Mouse (Mus musculus) embryonic facial prominence, embryonic 15.5 days (tissue): Measurements from ENCODE around the gene Ppp1r36. TPM values are rescaled to one million over a fixed set of nuclear protein-coding genes. Genes with fewer than 3 reads are reported as not detected.

Source experiments
- ATAC-seq: fragments of 200-750 bp; cut with Nextera tagmentation; 2 replicates; pipeline ENCODE4 v1.8.0; 2017; ENCODE audit warnings: low read depth, moderate TSS enrichment; ENCODE audit not compliant: insufficient number of reproducible peaks, low FRiP score, low TSS enrichment
- H3K27ac ChIP-seq: fragments of 300-500 bp; sonication (generic); replicated peaks from 2 replicates; pipeline ENCODE4 v1.5.1; 2015; ENCODE audit warnings: mild to moderate bottlenecking, inconsistent platforms
- H3K27me3 ChIP-seq: fragments of 300-500 bp; sonication (generic); 2 replicates; pipeline ENCODE4 v1.6.1; 2015; ENCODE audit warnings: inconsistent platforms
- H3K36me3 ChIP-seq: fragments of 300-500 bp; sonication (generic); 2 replicates; pipeline ENCODE4 v1.6.1; 2015; ENCODE audit warnings: mild to moderate bottlenecking, inconsistent platforms
- H3K4me1 ChIP-seq: fragments of 300-500 bp; sonication (generic); 2 replicates; pipeline ENCODE4 v1.6.1; 2015; ENCODE audit warnings: inconsistent platforms
- H3K4me2 ChIP-seq: fragments of 300-500 bp; sonication (generic); replicated peaks from 2 replicates; pipeline ENCODE4 v1.6.1; 2015; ENCODE audit warnings: mild to moderate bottlenecking, inconsistent platforms
- H3K4me3 ChIP-seq: fragments of 300-500 bp; sonication (generic); replicated peaks from 2 replicates; pipeline ENCODE4 v1.5.1; 2015; ENCODE audit warnings: mild to moderate bottlenecking, inconsistent platforms
- H3K9ac ChIP-seq: fragments of 300-500 bp; sonication (generic); 2 replicates; pipeline ENCODE4 v1.6.1; 2015; ENCODE audit warnings: inconsistent platforms
- H3K9me3 ChIP-seq: fragments of 300-500 bp; sonication (generic); replicated peaks from 2 replicates; pipeline ENCODE4 v1.6.1; 2016; ENCODE audit warnings: inconsistent platforms
- WGBS: fragments of 180-500 bp; shearing (Covaris S2); methylation state at CpG from one replicate; pipeline ENCODE4 v1.1.7; 2015; 5-methylcytosine and 5-hydroxymethylcytosine counted together
- polyA plus RNA-seq: library from polyadenylated mRNA; unstranded; fragments of >200 nt; fragmentation: Nextera tagmentation; extraction: Ambion mirVana; gene quantifications from 2 replicates; pipeline ENCODE4 v1.2.1, GENCODE M21; 2015

The Ppp1r36 gene
- polyA plus RNA-seq, 1 experiment from 2014 or later, result 15.0 TPM

DNA sequence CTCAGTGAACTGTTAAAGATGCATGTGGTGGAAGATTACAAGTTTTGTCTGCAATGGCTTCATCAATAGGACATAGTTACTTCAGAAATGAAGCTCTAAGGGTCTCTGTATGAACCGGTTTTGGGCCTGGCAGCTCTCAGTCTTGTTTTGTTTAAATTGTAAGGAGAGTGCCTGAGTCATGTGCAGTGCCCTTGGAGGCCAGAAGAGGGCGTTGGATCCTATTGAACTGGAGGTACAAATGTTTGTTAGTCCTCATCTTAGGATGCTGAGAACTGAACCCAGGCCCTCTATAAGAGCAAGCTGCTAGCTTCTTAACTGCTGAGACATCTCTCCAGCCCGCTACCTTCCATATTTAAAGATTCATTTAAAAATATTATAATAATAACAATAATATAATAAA, 15.7 kb upstream of the Ppp1r36 start:
- Histone ChIP-seq H3K4me1 (peaks cover 26% of the 10 kb centered on the region), H3K9ac (no peak overlapping the region), H3K9me3 (no peaks in the 10 kb centered on the region), H3K36me3 (no peaks in the 10 kb centered on the region), H3K4me3 (no peak overlapping the region), H3K4me2 (no peak overlapping the region), H3K27me3 (peaks cover 22% of the 10 kb centered on the region), H3K27ac (no peak overlapping the region)
- ATAC-seq, result no peak
- WGBS, result 61% methylated on average over 3 of the region's 3 CpGs

DNA sequence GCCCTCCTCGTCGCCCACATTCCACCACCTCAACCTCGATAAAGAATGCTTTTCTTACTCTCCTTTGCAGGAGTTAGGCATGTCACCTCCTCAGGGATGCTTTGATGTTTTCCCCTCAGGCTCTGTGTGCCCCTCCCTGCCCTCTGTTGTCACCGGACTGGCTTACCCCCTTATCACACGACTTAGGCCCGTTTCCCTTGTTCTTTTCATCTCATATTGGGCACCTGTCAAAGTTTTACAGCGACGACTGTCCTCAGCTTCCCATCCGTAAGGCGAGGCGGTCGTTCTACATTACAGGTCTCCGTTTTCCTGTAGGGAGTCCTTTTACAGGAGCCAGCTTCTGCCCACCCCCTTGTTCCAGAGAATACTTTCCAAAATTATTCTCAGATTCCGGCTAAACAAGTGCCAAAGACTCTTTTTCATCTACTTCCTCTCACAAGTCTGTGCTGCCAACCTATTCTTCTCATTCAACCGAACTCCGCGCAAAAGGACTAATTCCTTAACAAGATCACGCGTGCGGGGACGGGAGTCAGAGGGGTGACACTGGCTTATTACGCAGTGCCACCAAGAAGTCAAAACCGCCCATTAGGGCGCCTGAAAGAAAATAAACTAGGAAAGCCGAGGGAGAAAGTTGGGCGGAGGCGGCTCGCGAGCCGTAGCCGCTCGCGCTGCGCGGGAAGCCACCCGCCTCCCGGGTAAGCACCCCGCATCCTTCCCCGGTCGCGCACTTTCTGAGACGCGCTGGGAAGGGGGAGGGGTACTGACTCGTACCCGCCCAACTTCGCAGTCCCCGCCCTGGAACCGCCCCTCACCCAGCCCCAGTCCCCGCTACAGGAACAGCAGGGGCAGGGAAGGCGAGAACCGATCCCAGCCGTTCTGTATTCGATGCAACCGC, 14.1 kb upstream of the Ppp1r36 start:
- Histone ChIP-seq H3K4me3 (peak overlapping the region; percentile 77), H3K36me3 (no peaks in the 10 kb centered on the region), H3K27me3 (peaks cover 31% of the 10 kb centered on the region), H3K9me3 (no peaks in the 10 kb centered on the region), H3K27ac (peak overlapping the region; percentile 97), H3K9ac (peak overlapping the region; percentile 63), H3K4me2 (peak overlapping the region; percentile 91), H3K4me1 (peaks cover 26% of the 10 kb centered on the region)
- ATAC-seq, result peak; percentile 90
- WGBS, result 2% methylated on average over 54 of the region's 54 CpGs

DNA sequence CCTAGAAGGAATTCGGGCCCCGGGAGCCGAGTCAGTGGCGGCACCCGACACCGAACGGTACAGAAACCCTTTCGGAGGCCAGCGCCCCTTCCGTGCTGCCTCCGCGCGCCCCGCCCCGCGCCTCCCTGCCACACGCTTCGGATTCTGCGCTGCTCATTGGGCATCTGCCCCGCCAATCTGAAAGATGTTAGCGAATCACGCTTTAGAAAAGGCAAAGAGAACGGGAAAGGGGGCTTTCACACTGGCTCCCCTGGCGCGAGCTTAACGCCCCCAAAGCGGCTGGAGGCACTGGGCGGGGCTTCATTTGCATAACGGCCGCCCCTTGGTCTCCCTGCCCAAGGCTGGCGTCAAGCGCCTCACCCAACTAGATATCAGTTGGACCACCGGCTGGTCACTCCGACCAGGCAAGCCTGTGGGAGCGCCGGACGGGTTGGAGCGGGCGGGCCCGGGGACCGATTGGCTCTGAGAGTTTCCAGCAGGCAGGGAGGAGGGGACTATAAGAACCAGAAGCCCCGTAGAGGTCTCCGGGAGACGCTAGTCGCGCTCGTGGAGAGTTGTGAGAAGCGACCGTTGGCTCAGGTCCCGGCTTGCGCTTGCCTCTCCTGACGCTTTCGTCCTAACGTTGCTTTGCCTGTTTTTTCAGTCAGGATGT, 13.3 kb upstream of the Ppp1r36 start, which contains the start of gene Hspa2:
Gene Hspa2 (plus strand): TSS at position 291 of the 652 bp plus-strand sequence.
- H3K27ac ChIP-seq, result peak within 1 kb of the TSS; percentile 97
- H3K9me3 ChIP-seq, result no peaks in the 10 kb centered on the region
- H3K4me2 ChIP-seq, result peak within 1 kb of the TSS; percentile 91
- H3K27me3 ChIP-seq, result peaks cover 31% of the 10 kb centered on the region
- peak; percentile 96 for ATAC-seq
- H3K9ac ChIP-seq, result peak within 1 kb of the TSS; percentile 63
- under 1% methylated on average over 54 of the region's 54 CpGs for WGBS
- H3K4me3 ChIP-seq, result peak within 1 kb of the TSS; percentile 77
- peaks cover 26% of the 10 kb centered on the region for H3K4me1 ChIP-seq
- H3K36me3 ChIP-seq, result no peaks in the 10 kb centered on the region

DNA sequence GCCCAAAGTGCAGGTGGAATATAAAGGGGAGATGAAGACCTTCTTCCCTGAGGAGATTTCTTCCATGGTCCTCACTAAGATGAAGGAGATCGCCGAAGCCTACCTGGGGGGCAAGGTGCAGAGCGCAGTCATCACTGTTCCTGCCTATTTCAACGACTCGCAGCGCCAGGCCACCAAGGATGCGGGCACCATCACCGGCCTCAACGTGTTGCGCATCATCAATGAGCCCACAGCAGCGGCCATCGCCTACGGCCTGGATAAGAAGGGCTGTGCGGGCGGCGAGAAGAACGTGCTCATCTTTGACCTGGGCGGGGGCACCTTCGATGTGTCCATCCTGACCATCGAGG, 12.5 kb upstream of the Ppp1r36 start:
- no peak overlapping the region for H3K27ac ChIP-seq
- H3K4me3 ChIP-seq, result peak overlapping the region; percentile 77
- H3K4me2 ChIP-seq, result peak overlapping the region; percentile 91
- peaks cover 26% of the 10 kb centered on the region for H3K4me1 ChIP-seq
- no peak overlapping the region for H3K9ac ChIP-seq
- H3K9me3 ChIP-seq, result no peaks in the 10 kb centered on the region
- no peaks in the 10 kb centered on the region for H3K36me3 ChIP-seq
- no peak for ATAC-seq
- 12% methylated on average over 20 of the region's 20 CpGs for WGBS
- H3K27me3 ChIP-seq, result peaks cover 31% of the 10 kb centered on the region

DNA sequence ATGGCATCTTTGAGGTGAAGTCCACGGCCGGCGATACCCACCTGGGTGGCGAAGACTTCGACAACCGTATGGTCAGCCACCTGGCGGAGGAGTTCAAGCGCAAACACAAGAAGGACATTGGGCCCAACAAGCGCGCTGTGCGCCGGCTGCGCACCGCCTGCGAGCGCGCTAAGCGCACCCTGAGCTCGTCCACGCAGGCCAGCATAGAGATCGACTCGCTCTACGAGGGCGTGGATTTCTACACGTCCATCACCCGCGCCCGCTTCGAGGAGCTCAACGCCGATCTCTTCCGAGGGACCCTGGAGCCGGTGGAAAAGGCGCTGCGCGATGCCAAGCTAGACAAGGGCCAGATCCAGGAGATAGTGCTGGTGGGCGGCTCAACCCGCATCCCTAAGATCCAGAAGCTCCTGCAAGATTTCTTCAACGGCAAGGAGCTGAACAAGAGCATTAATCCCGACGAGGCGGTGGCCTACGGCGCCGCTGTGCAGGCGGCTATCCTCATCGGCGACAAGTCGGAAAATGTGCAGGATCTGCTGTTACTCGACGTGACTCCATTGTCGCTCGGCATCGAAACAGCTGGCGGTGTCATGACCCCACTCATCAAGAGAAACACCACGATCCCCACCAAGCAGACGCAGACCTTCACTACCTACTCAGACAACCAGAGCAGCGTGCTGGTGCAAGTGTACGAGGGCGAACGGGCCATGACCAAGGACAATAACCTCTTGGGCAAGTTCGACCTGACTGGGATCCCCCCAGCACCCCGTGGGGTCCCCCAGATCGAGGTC, 12.0 kb upstream of the Ppp1r36 start:
- peaks cover 26% of the 10 kb centered on the region for H3K4me1 ChIP-seq
- no peak for ATAC-seq
- no peak overlapping the region for H3K27ac ChIP-seq
- whole genome bisulfite sequencing, result 3% methylated on average over 64 of the region's 64 CpGs
- H3K36me3 ChIP-seq, result no peaks in the 10 kb centered on the region
- no peaks in the 10 kb centered on the region for H3K9me3 ChIP-seq
- H3K4me2 ChIP-seq, result peak overlapping the region; percentile 91
- no peak overlapping the region for H3K9ac ChIP-seq
- H3K27me3 ChIP-seq, result peaks cover 31% of the 10 kb centered on the region
- H3K4me3 ChIP-seq, result peak overlapping the region; percentile 77

DNA sequence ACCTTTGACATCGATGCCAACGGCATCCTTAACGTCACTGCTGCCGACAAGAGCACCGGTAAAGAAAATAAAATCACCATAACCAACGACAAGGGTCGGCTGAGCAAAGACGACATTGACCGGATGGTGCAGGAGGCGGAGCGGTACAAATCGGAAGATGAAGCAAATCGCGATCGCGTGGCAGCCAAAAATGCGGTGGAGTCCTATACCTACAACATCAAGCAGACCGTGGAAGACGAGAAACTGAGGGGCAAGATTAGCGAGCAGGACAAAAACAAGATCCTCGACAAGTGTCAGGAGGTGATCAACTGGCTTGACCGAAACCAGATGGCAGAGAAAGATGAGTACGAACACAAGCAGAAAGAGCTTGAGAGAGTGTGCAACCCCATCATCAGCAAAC, 11.4 kb upstream of the Ppp1r36 start:
- no peaks in the 10 kb centered on the region for H3K36me3 ChIP-seq
- ATAC-seq, result no peak
- H3K4me1 ChIP-seq, result peaks cover 26% of the 10 kb centered on the region

DNA sequence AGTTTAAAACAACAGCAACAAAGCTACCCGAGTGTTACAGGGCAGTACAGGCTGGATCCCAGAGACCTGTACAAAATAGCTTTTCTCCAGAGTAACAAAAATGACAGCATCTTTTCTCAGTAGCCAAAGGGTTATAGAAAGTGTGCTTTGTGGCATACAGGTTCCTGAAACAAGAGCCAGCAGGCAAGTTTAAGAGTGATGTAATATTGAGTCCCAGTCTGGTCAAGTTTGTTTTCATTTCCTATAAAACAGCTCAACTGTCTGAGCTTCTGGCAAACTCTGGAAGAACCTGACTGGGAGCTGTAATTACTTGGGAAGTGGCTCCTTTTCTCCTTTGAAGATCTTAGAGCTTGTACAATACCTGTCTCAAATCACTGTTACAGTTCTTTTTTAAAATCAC, 10.2 kb upstream of the Ppp1r36 start:
- Histone ChIP-seq H3K27ac (no peak overlapping the region), H3K9ac (no peak overlapping the region), H3K4me1 (peaks cover 26% of the 10 kb centered on the region), H3K4me2 (no peak overlapping the region), H3K27me3 (peaks cover 31% of the 10 kb centered on the region), H3K9me3 (no peaks in the 10 kb centered on the region), H3K4me3 (no peak overlapping the region), H3K36me3 (no peaks in the 10 kb centered on the region)
- 46% methylated on average over 1 of the region's 1 CpGs for WGBS
- no peak for ATAC-seq

More for the DNA sequence above, 11.4 kb upstream of the Ppp1r36 start:
- Histone ChIP-seq H3K9me3 (no peaks in the 10 kb centered on the region), H3K4me3 (peak overlapping the region; percentile 77), H3K9ac (no peak overlapping the region), H3K27me3 (peaks cover 31% of the 10 kb centered on the region), H3K27ac (no peak overlapping the region), H3K4me2 (peak overlapping the region; percentile 91)
- 2% methylated on average over 23 of the region's 23 CpGs for WGBS

DNA sequence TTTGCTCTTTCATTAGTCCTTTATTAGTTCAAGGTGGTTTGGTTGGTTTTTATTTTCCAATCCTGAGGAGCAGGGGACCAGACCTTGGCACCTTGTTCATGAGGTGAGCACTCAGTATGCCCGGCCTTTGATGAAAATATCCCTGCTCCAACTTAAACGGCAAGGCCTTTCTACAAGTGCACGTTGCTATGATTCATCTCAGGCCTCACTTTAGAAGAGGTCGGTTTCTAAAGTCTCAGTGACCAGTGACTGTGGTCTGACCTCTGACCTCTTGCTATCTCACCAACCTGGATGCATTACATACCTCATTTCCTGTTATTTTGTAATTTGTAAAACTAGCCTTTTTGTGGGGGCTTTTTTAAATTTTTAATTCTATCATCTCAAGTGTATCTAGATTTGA, 8.2 kb upstream of the Ppp1r36 start:
- Histone ChIP-seq H3K9me3 (no peaks in the 10 kb centered on the region), H3K27me3 (peaks cover 31% of the 10 kb centered on the region), H3K4me3 (no peak overlapping the region), H3K4me1 (peaks cover 19% of the 10 kb centered on the region), H3K4me2 (no peak overlapping the region), H3K27ac (no peak overlapping the region), H3K36me3 (no peaks in the 10 kb centered on the region), H3K9ac (no peak overlapping the region)
- 25% methylated on average over 4 of the region's 4 CpGs for WGBS
- ATAC-seq, result no peak

DNA sequence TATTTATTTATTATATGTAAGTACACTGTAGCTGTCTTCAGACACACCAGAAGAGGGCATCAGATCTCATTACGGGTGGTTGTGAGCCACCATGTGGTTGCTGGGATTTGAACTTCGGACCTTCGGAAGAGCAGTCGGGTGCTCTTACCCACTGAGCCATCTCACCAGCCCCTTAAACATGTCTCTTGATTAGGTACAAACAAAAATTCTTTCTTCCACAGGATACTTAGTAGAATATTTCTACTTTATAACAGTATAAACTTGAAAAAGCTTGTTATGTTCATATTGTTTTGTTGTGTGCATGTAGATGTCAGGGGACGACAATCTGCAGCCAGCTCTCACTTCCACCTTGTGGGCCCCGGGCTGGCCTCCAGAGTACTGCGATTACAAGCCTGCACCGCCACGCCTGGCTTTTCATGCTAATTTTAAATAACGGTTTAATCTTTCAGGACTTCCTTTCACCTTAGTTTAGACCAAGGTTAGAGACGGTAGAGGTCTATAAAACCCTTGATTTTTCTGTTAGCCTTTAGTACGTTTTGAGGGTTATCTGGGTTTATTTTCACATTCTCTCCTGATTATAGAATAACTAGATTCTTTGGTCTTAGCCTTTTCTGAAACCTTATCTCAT, 1.8 kb upstream of the Ppp1r36 start:
- Histone ChIP-seq H3K27me3 (no peaks in the 10 kb centered on the region), H3K36me3 (no peaks in the 10 kb centered on the region), H3K27ac (no peak overlapping the region), H3K4me1 (peaks cover 6% of the 10 kb centered on the region; the same call in 1 of the 2 replicates), H3K9me3 (no peaks in the 10 kb centered on the region), H3K4me3 (no peak overlapping the region), H3K4me2 (no peak overlapping the region), H3K9ac (no peak overlapping the region)
- ATAC-seq, result no peak
- 76% methylated on average over 12 of the region's 12 CpGs for WGBS

DNA sequence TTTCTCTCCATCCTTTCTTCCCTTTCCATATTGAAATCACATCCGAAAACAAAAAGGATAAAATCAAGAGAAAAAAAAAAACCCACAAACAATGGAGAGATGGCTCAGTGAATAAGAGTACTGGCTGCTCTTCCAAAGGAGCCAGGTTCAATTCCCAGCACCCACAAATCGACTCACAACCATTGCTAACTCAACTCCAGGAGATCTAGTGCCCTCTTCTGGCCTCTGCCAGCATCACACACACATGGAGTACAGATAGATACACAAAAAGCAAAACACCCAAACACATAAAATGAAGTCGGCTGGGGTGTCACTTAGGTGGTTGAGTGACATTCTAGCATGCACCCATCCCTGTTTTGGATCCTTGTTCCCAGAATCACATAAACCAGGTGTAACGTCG, 1.0 kb downstream of the Ppp1r36 start:
- no peaks in the 10 kb centered on the region for H3K36me3 ChIP-seq
- no peaks in the 10 kb centered on the region for H3K9me3 ChIP-seq
- no peak overlapping the region for H3K27ac ChIP-seq
- no peak for ATAC-seq
- no peak overlapping the region for H3K9ac ChIP-seq
- H3K27me3 ChIP-seq, result no peaks in the 10 kb centered on the region
- H3K4me2 ChIP-seq, result no peak overlapping the region
- H3K4me3 ChIP-seq, result no peak overlapping the region
- peaks cover 6% of the 10 kb centered on the region; the same call in 1 of the 2 replicates for H3K4me1 ChIP-seq
- 93% methylated on average over 5 of the region's 5 CpGs for WGBS

DNA sequence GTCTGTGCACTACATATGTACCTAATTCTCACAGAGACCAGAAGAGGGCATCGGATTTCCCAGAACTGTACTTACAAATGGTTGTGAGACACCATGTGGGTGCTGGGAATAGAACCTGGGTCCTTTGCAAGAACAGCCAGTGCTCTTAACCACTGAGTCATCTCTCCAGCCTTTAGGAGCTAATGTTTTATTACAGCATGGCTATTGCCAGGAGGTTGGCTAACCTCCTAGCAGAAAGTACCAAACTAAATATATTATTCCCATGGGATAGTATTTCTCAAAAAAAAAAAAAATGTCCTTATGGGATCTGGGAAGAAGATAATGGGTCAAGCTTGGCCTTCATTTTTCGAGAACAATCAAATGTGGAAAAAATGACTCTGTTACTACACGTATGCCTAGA, 7.9 kb downstream of the Ppp1r36 start:
- 85% methylated on average over 3 of the region's 3 CpGs for WGBS
- no peak for ATAC-seq

More for the DNA sequence above, 7.9 kb downstream of the Ppp1r36 start:
- Histone ChIP-seq H3K27ac (no peak overlapping the region), H3K9me3 (no peaks in the 10 kb centered on the region), H3K4me2 (no peak overlapping the region), H3K4me1 (no peaks in the 10 kb centered on the region), H3K36me3 (no peaks in the 10 kb centered on the region), H3K27me3 (no peaks in the 10 kb centered on the region), H3K9ac (no peak overlapping the region), H3K4me3 (no peak overlapping the region)
